Mouse (Mus musculus): ENCODE measurements around the gene Gm26602.

DNA sequence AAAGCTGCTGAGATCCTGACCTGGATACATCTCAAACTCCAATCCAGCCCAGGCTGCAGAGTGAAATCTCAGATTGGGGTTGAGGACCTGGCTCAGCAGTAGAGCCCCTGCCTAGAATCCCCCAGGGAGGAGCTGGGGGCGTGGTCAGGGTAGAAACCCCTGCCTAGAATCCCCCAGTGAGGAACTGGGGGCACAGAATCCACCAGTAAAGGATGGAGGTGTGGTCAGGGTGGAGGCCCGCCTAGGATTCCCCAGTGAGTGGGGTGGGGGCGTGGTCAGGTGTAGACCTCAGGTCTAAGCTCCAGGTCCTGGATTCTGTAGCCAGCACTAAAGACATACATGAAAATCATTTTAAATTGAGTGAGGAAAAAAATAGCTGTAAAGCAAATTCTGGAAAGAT lies 37.8 kb upstream of the Gm26602 start:
- TF ChIP-seq CTCF (IDR thresholded peaks at IDR 0.05; ENCODE audit: borderline replicate concordance, extremely low read depth, insufficient read depth, insufficient read length) = no peak
- TF ChIP-seq POLR2A (IDR thresholded peaks at IDR 0.05; ENCODE audit: borderline replicate concordance, extremely low read depth, insufficient read depth, insufficient read length, poor library complexity, severe bottlenecking) = no peak

All from brain, embryonic 14.5 days (tissue).